Mouse (Mus musculus): ENCODE results near the gene Men1. TPM values are rescaled to one million over a fixed set of nuclear protein-coding genes. Genes with fewer than 3 reads are reported as not detected.

Gene Men1
- total RNA-seq, 4 experiments from 2014 or later, result 53.4 to 67.8 (median 64.5) TPM

Small RNA genes within 50 kb of the gene (microRNA-seq; reads per million reads assigned to microRNA genes)
- gene Mir6989, result 0.18 to 0.34 reads per million in 2 experiments

Other genes starting within 250 kb of the Men1 start
- 1 to 10 TPM in 1 of 4 experiments, under 1 TPM in 3; 0.46 to 1.2 (median 0.63) TPM for gene Cdca5, start 250.0 kb upstream of the Men1 start, total RNA-seq (2022)
- gene AC131692.1, start 240.6 kb upstream of the Men1 start, total RNA-seq (2022), result not detected
- gene Naaladl1, start 229.2 kb upstream of the Men1 start, total RNA-seq (2022), result under 1 TPM in 1 of 4 experiments, not detected in 3; 0.27 TPM
- 10 to 100 TPM; 13.7 to 18.9 (median 16.1) TPM for gene Sac3d1, start 216.3 kb upstream of the Men1 start, total RNA-seq (2022)
- 10 to 100 TPM; 34.0 to 49.1 (median 37.8) TPM for gene Snx15, start 206.7 kb upstream of the Men1 start, total RNA-seq (2022)
- 1 to 10 TPM; 1.4 to 3.5 (median 2.7) TPM for gene Batf2, start 194.0 kb upstream of the Men1 start, total RNA-seq (2022)
- gene Arl2, start 193.4 kb upstream of the Men1 start, total RNA-seq (2022), result 100 to 1,000 TPM in 2 of 4 experiments, 10 to 100 TPM in 2; 92.7 to 127 (median 112) TPM
- 1 to 10 TPM; 2.0 to 4.4 (median 3.5) TPM for gene Majin, start 150.6 kb upstream of the Men1 start, total RNA-seq (2022)
- 10 to 100 TPM; 23.4 to 37.6 (median 29.4) TPM for gene Gpha2, start 108.6 kb upstream of the Men1 start, total RNA-seq (2022)
- gene Ppp2r5b, start 99.1 kb upstream of the Men1 start, total RNA-seq (2022), result 100 to 1,000 TPM; 103 to 160 (median 124) TPM
- gene Atg2a, start 93.3 kb upstream of the Men1 start, total RNA-seq (2022), result 10 to 100 TPM; 38.6 to 57.9 (median 48.3) TPM
- 100 to 1,000 TPM in 3 of 4 experiments, 10 to 100 TPM in 1; 90.8 to 130 (median 118) TPM for gene Ehd1, start 58.3 kb upstream of the Men1 start, total RNA-seq (2022)
- gene Cdc42bpg, start 28.5 kb upstream of the Men1 start, total RNA-seq (2022), result 10 to 100 TPM; 24.4 to 45.7 (median 38.4) TPM
- 10 to 100 TPM; 40.6 to 81.6 (median 61.5) TPM for gene Map4k2, start 6.2 kb downstream of the Men1 start, total RNA-seq (2022)
- gene Sf1, start 28.7 kb downstream of the Men1 start, total RNA-seq (2022), result 100 to 1,000 TPM; 193 to 274 (median 215) TPM
- 100 to 1,000 TPM in 2 of 4 experiments, 10 to 100 TPM in 2; 47.6 to 119 (median 92.8) TPM for gene Pygm, start 49.4 kb downstream of the Men1 start, total RNA-seq (2022)
- gene Rasgrp2, start 64.4 kb downstream of the Men1 start, total RNA-seq (2022), result 10 to 100 TPM; 31.5 to 52.2 (median 34.5) TPM
- 10 to 100 TPM in 3 of 4 experiments, 1 to 10 TPM in 1; 8.8 to 12.5 (median 11.5) TPM for gene Nrxn2, start 83.8 kb downstream of the Men1 start, total RNA-seq (2022)
- under 1 TPM in 1 of 4 experiments, not detected in 3; 0.31 TPM for gene Slc22a12, start 208.1 kb downstream of the Men1 start, total RNA-seq (2022)

All from adrenal gland, adult 8-10 months (tissue).